Comparison of ENCODE assay signal across 9 mouse cellular contexts in genomic region chr1:160377337-160378336, GRCm38 (mm10).
DNase-seq lines count a peak whose midpoint lies in the region; ATAC-seq and TF ChIP-seq lines count a peak whose summit lies in the region.
"Had no signal": no experiment of that assay in that cellular context is flagged by ENCODE, and none has a peak within 500 bp of the region (broad histone marks: within the 10 kb centered on the region; RNA-seq: fewer than 3 reads in every experiment).

No protein-coding gene starts in this region.

- DNase-seq in gastrocnemius, postnatal 14 days, result peak; percentile 10
- no peak for DNase-seq in gastrocnemius, postnatal 25 days
- DNase-seq in MEL (ENCODE audit: low read depth, low spot score), result peak; percentile 21
- peak; percentile 51 to 53 for DNase-seq in cerebellum, postnatal 36 days
- DNase-seq in left cerebral cortex, adult 2 months (ENCODE audit: extremely low spot score in 1 of 2, low spot score in 2 of 2), result peak; percentile 44 to 53
- peak; percentile 51 for DNase-seq in stomach, postnatal 0 days (ENCODE audit: low spot score)

- no peaks in the 10 kb centered on the region for H3K9me3 ChIP-seq in MEL (replicated peaks; ENCODE audit: insufficient read depth, low read length)
- H3K9me3 ChIP-seq in hindbrain, embryonic 15.5 days, result no peaks in the 10 kb centered on the region
- no peaks in the 10 kb centered on the region for H3K9me3 ChIP-seq in midbrain, embryonic 12.5 days
- H3K9me3 ChIP-seq in stomach, postnatal 0 days (ENCODE audit: control insufficient read depth, low read length), result no peaks in the 10 kb centered on the region
- H3K9me3 ChIP-seq: liver, embryonic 15.5 days had no signal

- intact Hi-C loops in gastrocnemius, postnatal 14 days (cut with DNase I; ENCODE audit: low total_unique reads), result loop anchor here (5.0 kb wide), 1 partner anchor 145 kb away; no protein-coding TSS in a partner anchor
- intact Hi-C loops in left cerebral cortex, adult 2 months (cut with DNase I), result loop anchor here (1.0 to 5.0 kb wide), 2 partner anchors 146 to 165 kb away; partner anchors contain the start of gene Cacybp

- no peak overlapping the region for H3K4me2 ChIP-seq in hindbrain, embryonic 15.5 days
- H3K4me2 ChIP-seq in midbrain, embryonic 12.5 days (replicated peaks), result no peak overlapping the region
- H3K4me2 ChIP-seq in stomach, postnatal 0 days (replicated peaks; ENCODE audit: low read depth), result no peak overlapping the region
- H3K4me2 ChIP-seq: liver, embryonic 15.5 days had no signal

- no peaks in the 10 kb centered on the region for H3K79me2 ChIP-seq in MEL (ENCODE audit: control insufficient read depth, insufficient read depth, low read length, poor library complexity)

- no peak for TF ChIP-seq EP300 in MEL (IDR thresholded peaks at IDR 0.05; ENCODE audit: low read depth in 1 of 2, low read length in 2 of 2)
- TF ChIP-seq EP300 in stomach, postnatal 0 days (optimal IDR thresholded peaks at IDR 0.05), result no peak

- H3K27ac ChIP-seq in MEL (ENCODE audit: control insufficient read depth, low read depth, low read length), result no peak overlapping the region
- no peak overlapping the region for H3K27ac ChIP-seq in hindbrain, embryonic 15.5 days (replicated peaks)
- H3K27ac ChIP-seq in left cerebral cortex, adult 2 months, result no peak overlapping the region
- no peak overlapping the region for H3K27ac ChIP-seq in midbrain, embryonic 12.5 days (replicated peaks)
- H3K27ac ChIP-seq in stomach, postnatal 0 days (replicated peaks), result no peak overlapping the region
- H3K27ac ChIP-seq: liver, embryonic 15.5 days had no signal

- peaks cover 0 to 7% of the 10 kb centered on the region in 2 experiments; a peak in 2 of 4 replicates for H3K36me3 ChIP-seq in MEL (ENCODE audit: control insufficient read depth in 1 of 2, insufficient read depth in 2 of 2, low read length in 2 of 2)
- H3K36me3 ChIP-seq in hindbrain, embryonic 15.5 days, result no peaks in the 10 kb centered on the region
- H3K36me3 ChIP-seq in midbrain, embryonic 12.5 days, result no peaks in the 10 kb centered on the region
- H3K36me3 ChIP-seq in stomach, postnatal 0 days (ENCODE audit: control insufficient read depth, insufficient read depth, low read length), result no peaks in the 10 kb centered on the region
- H3K36me3 ChIP-seq: liver, embryonic 15.5 days had no signal

- no peak overlapping the region for H3K4me3 ChIP-seq in MEL (ENCODE audit: control insufficient read depth in 1 of 2, insufficient read depth in 1 of 2, low read depth in 2 of 2, low read length in 2 of 2)
- H3K4me3 ChIP-seq in hindbrain, embryonic 15.5 days, result no peak overlapping the region
- no peak overlapping the region for H3K4me3 ChIP-seq in left cerebral cortex, adult 2 months
- H3K4me3 ChIP-seq in midbrain, embryonic 12.5 days, result no peak overlapping the region
- no peak overlapping the region for H3K4me3 ChIP-seq in stomach, postnatal 0 days (ENCODE audit: low read depth, low read length)
- H3K4me3 ChIP-seq: liver, embryonic 15.5 days had no signal

- peak; percentile 74 for TF ChIP-seq RAD21 in MEL (IDR thresholded peaks at IDR 0.05; ENCODE audit: low read depth, low read length)

- 69% methylated on average over 10 of the region's 10 CpGs for WGBS in hindbrain, embryonic 15.5 days
- 70% methylated on average over 10 of the region's 10 CpGs for WGBS in midbrain, embryonic 12.5 days
- WGBS in stomach, postnatal 0 days, result 40% methylated on average over 10 of the region's 10 CpGs

- TF ChIP-seq POLR2A in MEL (IDR thresholded peaks at IDR 0.05; ENCODE audit: control insufficient read depth in 1 of 2, insufficient read depth in 1 of 2, low read depth in 1 of 2, low read length in 2 of 2, poor library complexity in 1 of 2), result no peak

- peaks cover 3 to 5% of the 10 kb centered on the region in 2 experiments; a peak in 3 of 4 replicates for H3K4me1 ChIP-seq in MEL (ENCODE audit: control insufficient read depth in 1 of 2, insufficient read depth in 2 of 2, low read length in 2 of 2)
- no peaks in the 10 kb centered on the region for H3K4me1 ChIP-seq in hindbrain, embryonic 15.5 days (replicated peaks)
- H3K4me1 ChIP-seq in midbrain, embryonic 12.5 days, result no peaks in the 10 kb centered on the region
- no peaks in the 10 kb centered on the region for H3K4me1 ChIP-seq in stomach, postnatal 0 days (replicated peaks; ENCODE audit: control insufficient read depth, insufficient read depth)

- peak in 2 of 3 experiments; percentile 39 to 62; a peak in 5 of 6 replicates for TF ChIP-seq CTCF in MEL (IDR thresholded peaks at IDR 0.05 in 2 of 3, conservative IDR thresholded peaks at IDR 0.05 in 1 of 3; ENCODE audit: control insufficient read depth in 1 of 3, insufficient read depth in 1 of 3, low read depth in 2 of 3, low read length in 3 of 3, poor library complexity in 1 of 3, severe bottlenecking in 1 of 3)
- peak; percentile 96 for TF ChIP-seq CTCF in left cerebral cortex, adult 2 months (IDR thresholded peaks at IDR 0.05)
- peak; percentile 93 for TF ChIP-seq CTCF in stomach, postnatal 0 days (IDR thresholded peaks at IDR 0.05; ENCODE audit: low read depth)

- peak; percentile 90; the same call in 1 of the 2 replicates for ATAC-seq in hindbrain, embryonic 15.5 days (ENCODE audit: low FRiP score, low read depth)
- ATAC-seq in midbrain, embryonic 12.5 days (ENCODE audit: low FRiP score, low read depth), result 0 out of 2 replicates have a peak, but pooled peaks have one; percentile 56
- ATAC-seq in stomach, postnatal 0 days (ENCODE audit: low FRiP score, low TSS enrichment), result peak; percentile 86

- no peaks in the 10 kb centered on the region for H3K27me3 ChIP-seq in MEL (ENCODE audit: control insufficient read depth in 1 of 2, insufficient read depth in 2 of 2, low read length in 2 of 2)
- H3K27me3 ChIP-seq in hindbrain, embryonic 15.5 days, result no peaks in the 10 kb centered on the region
- H3K27me3 ChIP-seq in midbrain, embryonic 12.5 days, result no peaks in the 10 kb centered on the region
- H3K27me3 ChIP-seq in stomach, postnatal 0 days (ENCODE audit: control insufficient read depth, insufficient read depth, low read length), result no peaks in the 10 kb centered on the region
- H3K27me3 ChIP-seq: liver, embryonic 15.5 days had no signal

- H3K9ac ChIP-seq in MEL (ENCODE audit: control insufficient read depth, low read depth, low read length, poor library complexity, severe bottlenecking), result no peak overlapping the region
- H3K9ac ChIP-seq in hindbrain, embryonic 15.5 days, result no peak overlapping the region
- no peak overlapping the region for H3K9ac ChIP-seq in midbrain, embryonic 12.5 days (replicated peaks)
- no peak overlapping the region for H3K9ac ChIP-seq in stomach, postnatal 0 days (ENCODE audit: low read length)
- H3K9ac ChIP-seq: liver, embryonic 15.5 days had no signal

TF ChIP-seq in MEL, 35 proteins besides CTCF, POLR2A, EP300 and RAD21:
- TF ChIP-seq BHLHE40 (IDR thresholded peaks at IDR 0.05; ENCODE audit: borderline replicate concordance, low read depth, low read length) (no peak), TBP (IDR thresholded peaks at IDR 0.05; ENCODE audit: low read depth, low read length) (no peak), CHD1 (IDR thresholded peaks at IDR 0.05; ENCODE audit: low read depth, low read length) (no peak), POLR2AphosphoS2 (IDR thresholded peaks at IDR 0.05; ENCODE audit: low read length) (no peak), JUND (IDR thresholded peaks at IDR 0.05; ENCODE audit: low read depth, low read length) (no peak), ZC3H11A (IDR thresholded peaks at IDR 0.05; ENCODE audit: low read depth, low read length) (peak; percentile 51), UBTF (IDR thresholded peaks at IDR 0.05; ENCODE audit: borderline replicate concordance, insufficient read depth, low read depth, low read length) (no peak), SMC3 (IDR thresholded peaks at IDR 0.05; ENCODE audit: low read depth, low read length) (peak; percentile 63), MEF2A (IDR thresholded peaks at IDR 0.05; ENCODE audit: extremely low read depth, insufficient replicate concordance, low read depth, low read length, poor library complexity, severe bottlenecking) (no peak)
